Mouse (Mus musculus): ENCODE measurements around the gene Tmem200b.

- no peak for TF ChIP-seq CTCF (IDR thresholded peaks at IDR 0.05; ENCODE audit: low read depth, low read length)
- no peak for TF ChIP-seq POLR2A (IDR thresholded peaks at IDR 0.05; ENCODE audit: borderline replicate concordance, low read depth, low read length)
Measured at GRCm38 (mm10) chr4:131924096-131924810, 2.7 kb downstream of the Tmem200b start.

All from bone marrow macrophage, adult 2 months (primary cell).